Mouse (Mus musculus) Patski (cell line): Measurements from ENCODE around the gene Hoxa10. TPM values are rescaled to one million over a fixed set of nuclear protein-coding genes. Genes with fewer than 3 reads are reported as not detected.

ENCODE experiments used
- ATAC-seq: fragments of 100-300 bp; one replicate; pipeline ENCODE4 v1.8.0; 2021
- CTCF ChIA-PET: fragments of 350-600 bp; sonication (Branson Sonifier 250); formaldehyde crosslinking; loops from one replicate; lab custom pipeline; 2022; ENCODE audit warnings: inconsistent platforms; lab: Charles Lee
- POLR2A ChIA-PET: fragments of 350-600 bp; sonication (Branson Sonifier 250); formaldehyde crosslinking; loops from one replicate; lab custom pipeline; 2022; ENCODE audit warnings: antibody characterized with exemption, inconsistent platforms; lab: Charles Lee
- DNase-seq: peaks from one replicate; pipeline ENCODE4 v3.0.0-alpha.2; 2011; ENCODE audit warnings: low read depth, low spot score
- H3K27me3 ChIP-seq: fragments of 371-371 bp; one replicate; pipeline ENCODE4 v1.5.1; 2021
- CTCF ChIP-seq: fragments of 100-300 bp; IDR thresholded peaks from one replicate; pipeline ENCODE4 v1.5.1; 2021
- in situ Hi-C: fragments of 300-500 bp; cut with MboI; formaldehyde crosslinking; loops from 3 replicates; pipeline ENCODE4 v1.11.1; 2018; ENCODE audit warnings: low pct_unique_long_range_greater_than_20kb, mixed read lengths
- polyA plus RNA-seq: library from polyadenylated mRNA; unstranded; gene quantifications from one replicate; pipeline ENCODE4 v1.2.3, GENCODE M21; 2021

The Hoxa10 gene
- polyA plus RNA-seq, 1 experiment from 2014 or later, result 104 TPM

DNA sequence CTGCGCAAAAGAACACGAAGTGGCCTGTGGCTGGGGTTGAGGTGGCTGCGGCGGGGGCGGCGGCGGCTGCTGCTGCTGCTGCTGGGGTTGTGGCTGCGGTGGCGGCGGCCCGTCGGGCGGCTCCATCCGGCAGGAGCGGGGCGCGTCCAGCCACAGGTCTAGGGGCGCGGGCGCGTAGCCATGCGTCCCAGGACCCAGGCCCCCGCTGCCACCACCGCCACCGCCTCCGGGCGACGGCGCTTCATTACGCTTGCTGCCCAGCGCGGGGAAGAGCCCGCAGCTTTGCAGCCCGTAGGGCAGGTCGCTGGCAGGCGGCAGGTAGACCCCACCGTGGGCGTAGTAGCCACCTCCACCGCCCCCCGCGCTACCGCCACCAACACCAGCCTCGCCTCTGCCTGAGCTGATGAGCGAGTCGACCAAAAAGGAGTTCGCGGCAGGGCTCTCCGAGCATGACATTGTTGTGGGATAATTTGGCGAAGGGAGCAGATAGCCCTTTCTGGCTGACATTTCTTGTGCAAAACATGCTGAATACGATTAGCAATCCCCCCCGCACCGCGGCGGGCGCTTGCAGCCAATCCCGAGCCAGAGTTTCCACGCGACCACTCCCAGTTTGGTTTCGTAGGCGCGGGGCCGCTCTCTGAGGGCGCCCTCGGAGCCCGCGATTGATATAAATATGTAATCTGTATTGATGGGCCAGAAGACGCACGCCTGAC lies 6.1 kb downstream of the Hoxa10 start:
- peak; percentile 10 for ATAC-seq
- in situ Hi-C loops, result loop anchor here (25.0 kb wide), 1 partner anchor 1247 kb away; no protein-coding TSS in a partner anchor
- no peak for TF ChIP-seq CTCF
- H3K27me3 ChIP-seq, result no peaks in the 10 kb centered on the region
- no peak for DNase-seq
- ChIA-PET CTCF (interaction anchor here (0.9 to 1.6 kb wide), 4 partner anchors 11 to 233 kb away, joined by 3 to 4 read pairs (median 3); partner anchors contain the start of gene Hoxa7), POLR2A (interaction anchor here (1.9 to 37.4 kb wide), 4 partner anchors 4 to 73 kb away, joined by 8 to 778 read pairs (median 578); partner anchors contain the start of genes 5730596B20Rik, Gm28308, Hoxa10 and Hoxa11)

DNA sequence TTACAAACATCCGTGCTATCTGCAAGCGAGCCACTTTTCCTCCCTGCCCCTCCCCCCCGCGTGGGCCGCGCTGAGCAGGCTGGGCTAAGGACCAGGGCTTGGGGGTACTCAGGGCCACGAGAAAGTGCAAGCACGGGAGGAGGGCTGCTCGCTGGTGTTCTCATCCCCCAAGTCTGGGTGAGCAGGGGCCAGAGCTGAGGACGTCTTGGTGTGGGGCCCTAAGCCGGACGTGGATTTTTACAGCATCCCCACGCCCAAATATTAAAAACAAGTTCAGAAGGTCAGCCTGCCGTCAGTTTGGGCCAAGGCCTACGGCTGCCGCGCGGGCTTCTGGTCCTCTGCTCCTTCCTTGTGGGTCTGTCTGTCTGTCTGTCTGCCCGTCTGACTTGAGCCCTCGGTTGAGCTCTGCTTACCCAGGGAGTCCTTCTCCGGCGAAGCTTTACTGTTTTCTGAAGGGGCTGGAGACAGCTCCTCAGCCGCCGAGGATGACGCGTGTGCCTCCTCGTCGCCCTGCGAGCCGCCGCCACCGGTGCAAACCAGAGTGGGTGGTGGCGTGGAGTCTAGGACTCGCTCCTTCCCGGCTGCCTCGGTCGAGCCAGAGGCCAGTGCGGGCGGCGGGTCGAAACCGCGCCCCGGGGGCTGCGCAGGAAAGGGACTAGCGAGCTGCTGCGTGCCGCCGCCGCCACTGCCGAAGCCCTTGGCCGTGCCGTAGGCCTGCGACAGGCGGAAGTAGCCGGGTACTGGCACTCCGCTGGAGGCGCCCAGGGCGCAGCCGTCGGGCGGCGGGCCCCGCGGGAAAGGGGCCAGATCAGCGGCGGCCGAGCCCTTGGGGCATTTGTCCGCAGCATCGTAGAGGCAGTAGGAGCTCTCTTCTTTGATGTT lies 6.9 kb downstream of the Hoxa10 start:
- ATAC-seq (no peak), DNase-seq (peak; percentile 31)
- no peak for TF ChIP-seq CTCF
- in situ Hi-C loops, result loop anchor here (25.0 kb wide), 1 partner anchor 1246 kb away; no protein-coding TSS in a partner anchor
- ChIA-PET CTCF (interaction anchor here (0.6 to 1.6 kb wide), 5 partner anchors 10 to 232 kb away, joined by 3 to 8 read pairs (median 4); partner anchors contain the start of gene Hoxa7), POLR2A (interaction anchor here (1.9 to 37.4 kb wide), 4 partner anchors 5 to 73 kb away, joined by 8 to 778 read pairs (median 578); partner anchors contain the start of genes 5730596B20Rik, Gm28308, Hoxa10 and Hoxa11)
- no peaks in the 10 kb centered on the region for H3K27me3 ChIP-seq

DNA sequence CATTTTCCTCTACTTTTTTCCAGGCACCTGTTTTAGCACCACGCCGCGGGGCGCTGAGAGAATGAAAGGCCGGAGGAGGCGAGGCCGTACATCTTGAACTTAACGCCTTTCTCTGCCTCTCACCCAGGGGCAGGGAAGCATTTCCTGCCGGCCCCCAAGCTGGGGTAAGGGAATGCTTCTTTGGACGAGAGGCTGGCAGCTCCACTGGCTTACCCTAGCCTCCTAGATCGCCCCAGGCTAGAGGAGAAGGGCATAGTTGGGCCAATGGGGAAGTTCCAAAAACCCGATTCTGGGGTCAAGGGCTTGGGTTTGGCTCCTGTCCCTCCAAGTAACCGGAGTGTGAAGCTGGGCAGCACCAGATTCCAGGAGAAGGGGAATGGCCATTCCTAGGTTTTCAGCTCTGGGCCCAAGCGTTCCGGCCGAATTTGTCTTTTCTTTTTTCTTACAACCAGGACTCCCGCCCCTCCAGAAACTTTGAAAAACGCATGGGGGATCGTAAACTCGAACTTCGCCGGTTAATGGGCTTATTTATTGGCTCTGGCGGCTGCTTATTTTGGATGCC lies 7.6 kb downstream of the Hoxa10 start:
- no peak for TF ChIP-seq CTCF
- ATAC-seq, result no peak
- POLR2A ChIA-PET, result interaction anchor here (0.6 to 37.4 kb wide), 6 partner anchors 6 to 610 kb away, joined by 4 to 778 read pairs (median 193); partner anchors contain the start of genes 5730596B20Rik, Gm28308, Hoxa10 and Hoxa11
- DNase-seq, result peak; percentile 17
- no peaks in the 10 kb centered on the region for H3K27me3 ChIP-seq
- CTCF ChIA-PET, result interaction anchor here (0.6 to 1.6 kb wide), 5 partner anchors 9 to 231 kb away, joined by 3 to 8 read pairs (median 4); partner anchors contain the start of gene Hoxa7
- in situ Hi-C loops, result loop anchor here (25.0 kb wide), 1 partner anchor 1246 kb away; no protein-coding TSS in a partner anchor

DNA sequence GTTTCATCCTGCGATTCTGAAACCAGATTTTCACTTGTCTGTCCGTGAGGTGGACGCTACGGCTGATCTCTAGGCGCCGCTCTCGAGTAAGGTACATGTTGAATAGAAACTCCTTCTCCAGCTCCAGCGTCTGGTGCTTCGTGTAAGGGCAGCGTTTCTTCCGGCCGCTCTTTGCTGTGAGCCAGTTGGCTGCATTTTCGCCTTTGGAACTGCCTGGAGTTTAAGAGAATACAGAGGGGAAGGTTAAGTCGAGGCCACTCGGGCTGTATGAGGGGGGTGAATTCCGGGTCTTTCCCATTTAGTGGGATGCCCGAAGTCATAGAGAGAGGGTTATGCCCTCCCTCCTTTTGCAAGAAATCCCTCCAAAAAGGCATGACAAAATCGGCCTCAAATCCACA lies 8.1 kb downstream of the Hoxa10 start:
- in situ Hi-C loops, result loop anchor here (25.0 kb wide), 1 partner anchor 1245 kb away; no protein-coding TSS in a partner anchor
- POLR2A ChIA-PET, result interaction anchor here (0.6 to 37.4 kb wide), 6 partner anchors 6 to 611 kb away, joined by 4 to 778 read pairs (median 193); partner anchors contain the start of genes 5730596B20Rik, Gm28308, Hoxa10 and Hoxa11
- no peak for ATAC-seq
- H3K27me3 ChIP-seq, result no peaks in the 10 kb centered on the region
- peak; percentile 20 for DNase-seq
- CTCF ChIA-PET, result interaction anchor here (1.0 to 4.3 kb wide), 5 partner anchors 9 to 14 kb away, joined by 4 to 23 read pairs (median 6); partner anchors contain the start of gene Hoxa7
- TF ChIP-seq CTCF, result no peak

DNA sequence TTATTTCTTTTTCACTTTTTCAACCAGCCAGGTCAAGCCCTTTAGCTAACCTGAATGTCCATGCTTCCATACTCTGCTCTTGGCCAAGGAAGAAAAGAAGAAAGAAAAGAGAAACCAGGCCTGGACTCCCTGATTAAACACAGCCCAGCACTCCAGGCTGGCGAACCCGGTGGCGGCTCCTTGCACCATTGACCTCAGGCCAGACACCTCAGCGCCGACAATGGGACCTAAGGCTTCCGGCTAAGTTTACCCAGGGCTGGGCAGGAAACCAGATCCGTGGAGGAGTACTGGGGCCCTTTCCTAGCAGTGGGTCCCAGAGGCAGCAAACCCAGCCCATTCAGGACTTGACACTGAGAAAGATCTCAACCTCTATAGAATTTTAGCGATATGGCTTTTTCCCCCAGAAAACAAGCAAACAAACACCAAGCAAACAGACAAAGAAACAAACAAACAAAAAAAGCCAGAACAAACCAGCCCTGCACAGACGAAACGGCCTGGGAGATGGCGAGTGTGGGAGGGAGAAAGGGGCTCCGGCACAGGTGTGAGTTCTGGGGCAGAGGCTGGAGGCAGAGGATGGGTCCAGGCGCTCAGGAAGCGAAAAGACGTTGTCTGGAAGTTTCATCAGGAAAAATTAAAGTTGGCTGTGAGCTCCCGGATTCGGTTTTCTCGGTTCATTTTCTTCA lies 8.6 kb downstream of the Hoxa10 start:
- DNase-seq, result peak; percentile 25
- CTCF ChIA-PET, result interaction anchor here (1.4 to 4.3 kb wide), 6 partner anchors 7 to 17 kb away, joined by 4 to 23 read pairs (median 6); partner anchors contain the start of genes Hoxa10 and Hoxa11
- H3K27me3 ChIP-seq, result no peaks in the 10 kb centered on the region
- in situ Hi-C loops, result loop anchor here (25.0 kb wide), 1 partner anchor 1245 kb away; no protein-coding TSS in a partner anchor
- POLR2A ChIA-PET, result interaction anchor here (0.6 to 37.4 kb wide), 6 partner anchors 7 to 848 kb away, joined by 4 to 778 read pairs (median 191); partner anchors contain the start of genes 5730596B20Rik, Gm28308, Hoxa10 and Hoxa11
- no peak for TF ChIP-seq CTCF
- no peak for ATAC-seq

DNA sequence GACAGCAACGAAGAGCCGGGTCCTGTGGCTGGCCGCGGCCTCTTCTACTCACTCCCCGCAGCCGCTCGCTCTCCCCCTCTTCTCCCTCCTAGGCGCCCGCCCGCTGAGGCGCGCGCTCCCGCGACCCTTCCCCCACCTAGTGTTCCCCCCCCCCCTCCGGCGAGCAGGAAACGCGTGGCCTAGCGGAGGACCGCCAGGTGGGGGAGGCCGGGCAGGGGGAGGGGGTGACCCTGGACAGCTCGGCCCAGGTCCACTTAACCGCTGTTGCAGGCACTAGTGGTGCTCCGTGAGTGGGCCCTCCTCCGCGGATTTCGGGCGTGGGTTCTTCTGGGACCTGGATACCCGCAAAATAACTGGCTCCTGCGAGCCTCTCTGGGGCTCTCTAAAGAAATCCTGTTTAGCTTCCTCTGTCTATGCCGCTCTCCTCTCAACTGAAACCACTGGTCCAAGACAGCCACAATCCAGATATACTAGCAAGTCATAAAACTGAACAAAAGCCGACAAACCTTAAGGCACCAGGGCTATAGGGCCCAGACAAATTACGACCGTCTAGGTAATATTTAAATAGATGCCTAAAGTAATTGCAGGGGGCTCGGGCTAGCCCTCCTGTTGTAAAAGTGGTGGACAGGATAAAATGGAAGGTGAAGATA lies 10.0 kb downstream of the Hoxa10 start, which contains the start of gene Hoxa9:
Gene Hoxa9 (minus strand): TSS at position 574 of the 650 bp plus-strand sequence.
- TF ChIP-seq CTCF, result no peak
- CTCF ChIA-PET, result interaction anchor here (0.7 to 4.3 kb wide), 8 partner anchors 9 to 53 kb away, joined by 3 to 23 read pairs (median 4); partner anchors contain the start of genes 5730596B20Rik, Hoxa10, Hoxa11 and Hoxa7
- in situ Hi-C loops, result loop anchor here (25.0 kb wide), 1 partner anchor 1243 kb away; no protein-coding TSS in a partner anchor
- POLR2A ChIA-PET, result interaction anchor here (21.2 to 37.4 kb wide), 3 partner anchors 8 to 53 kb away, joined by 378 to 778 read pairs (median 778); partner anchors contain the start of genes 5730596B20Rik, Gm28308, Hoxa10 and Hoxa11
- ATAC-seq (no peak), DNase-seq (peak; percentile 63)
- no peaks in the 10 kb centered on the region for H3K27me3 ChIP-seq

GRCm38 (mm10) chr6:52229558-52230416 lies 10.9 kb downstream of the Hoxa10 start:
- H3K27me3 ChIP-seq, result no peaks in the 10 kb centered on the region
- CTCF ChIA-PET, result interaction anchor here (1.0 to 4.3 kb wide), 6 partner anchors 8 to 52 kb away, joined by 3 to 23 read pairs (median 6); partner anchors contain the start of genes Hoxa10 and Hoxa7
- in situ Hi-C loops, result loop anchor here (10.0 to 25.0 kb wide), 4 partner anchors 55 to 1242 kb away; partner anchors contain the start of gene 5730596B20Rik
- no peak for ATAC-seq
- no peak for TF ChIP-seq CTCF
- POLR2A ChIA-PET, result interaction anchor here (0.6 to 37.4 kb wide), 4 partner anchors 7 to 735 kb away, joined by 3 to 778 read pairs (median 578); partner anchors contain the start of genes 5730596B20Rik, Gm28308, Hoxa10 and Hoxa11
- peak; percentile 24 for DNase-seq
